Mouse (Mus musculus): Measurements from ENCODE around the gene Tnpo1.
A peak's percentile ranks its signal among the peaks of the same experiment; 100 is the strongest.

GRCm38 (mm10) chr13:98926213-98926957, at the start of gene Tnpo1:
- TF ChIP-seq POLR2A (IDR thresholded peaks at IDR 0.05; ENCODE audit: low read depth, low read length) (peak; percentile 73), CTCF (IDR thresholded peaks at IDR 0.05; ENCODE audit: extremely low read depth, insufficient read depth, insufficient read length, insufficient replicate concordance) (no peak)
